Mouse (Mus musculus): ENCODE measurements around the gene Tvp23b. TPM values are rescaled to one million over a fixed set of nuclear protein-coding genes. Genes with fewer than 3 reads are reported as not detected.

Gene Tvp23b
- total RNA-seq, 2 experiments from 2014 or later, result 29.4 to 29.6 TPM

DNA sequence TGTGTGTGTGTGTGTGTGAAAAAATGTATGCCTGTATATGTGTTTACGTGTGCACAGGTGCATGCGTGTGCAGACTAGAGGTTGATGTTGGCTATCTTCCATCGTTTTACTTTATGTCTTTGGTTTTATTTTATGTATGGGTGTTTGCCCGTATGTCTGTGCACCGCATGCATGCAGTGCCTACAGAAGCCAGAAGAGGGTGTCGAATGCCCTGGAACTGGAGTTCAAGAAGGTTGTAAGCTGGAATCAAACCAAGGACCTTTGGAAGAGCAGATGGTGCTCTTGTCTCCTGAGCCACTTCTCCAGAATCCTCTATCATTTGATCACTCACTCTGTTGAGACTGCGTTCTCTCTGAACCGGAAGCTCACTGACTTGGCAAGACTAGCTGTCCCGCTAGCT lies 53.8 kb downstream of the Tvp23b start:
- DNase-seq (ENCODE audit: low spot score in 2 of 2), result no peak
- intact Hi-C loops (cut with DNase I), result no loop called here

DNA sequence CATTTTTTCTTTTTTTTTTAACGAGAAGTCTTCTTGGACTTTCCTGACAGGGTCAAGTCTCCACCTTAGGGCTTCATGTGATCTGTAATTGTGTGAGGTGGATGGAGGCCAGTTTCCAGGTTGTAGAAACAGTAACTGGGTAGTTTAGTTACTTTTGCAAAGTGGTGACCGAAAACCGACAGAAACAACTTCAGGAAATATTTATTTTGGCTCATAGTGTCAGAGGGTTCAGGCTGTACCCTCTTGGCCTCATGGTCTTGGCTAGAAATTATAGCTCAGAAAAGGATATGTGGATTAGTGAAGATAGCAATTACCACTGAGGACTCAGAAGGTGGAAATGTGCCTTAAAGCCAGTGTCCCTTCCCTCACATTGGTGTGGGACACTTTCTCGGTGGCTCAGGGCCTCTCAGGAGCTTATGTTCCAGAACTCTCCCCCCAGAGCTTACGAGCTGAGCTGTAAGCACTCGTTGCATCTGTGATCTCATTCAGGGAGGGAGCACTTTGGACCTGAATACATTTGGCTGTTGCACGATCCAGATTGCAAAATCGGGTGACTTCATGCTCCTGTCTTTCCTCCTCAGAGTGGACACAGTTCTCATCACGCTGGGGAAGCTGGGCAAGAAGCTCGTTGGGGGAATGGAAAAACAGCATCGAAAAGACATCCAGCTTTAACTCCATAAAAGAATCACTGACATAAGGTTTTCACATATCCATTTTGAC lies 55.7 kb downstream of the Tvp23b start:
- intact Hi-C loops (cut with DNase I), result no loop called here
- no peak for DNase-seq (ENCODE audit: low spot score in 2 of 2)

DNA sequence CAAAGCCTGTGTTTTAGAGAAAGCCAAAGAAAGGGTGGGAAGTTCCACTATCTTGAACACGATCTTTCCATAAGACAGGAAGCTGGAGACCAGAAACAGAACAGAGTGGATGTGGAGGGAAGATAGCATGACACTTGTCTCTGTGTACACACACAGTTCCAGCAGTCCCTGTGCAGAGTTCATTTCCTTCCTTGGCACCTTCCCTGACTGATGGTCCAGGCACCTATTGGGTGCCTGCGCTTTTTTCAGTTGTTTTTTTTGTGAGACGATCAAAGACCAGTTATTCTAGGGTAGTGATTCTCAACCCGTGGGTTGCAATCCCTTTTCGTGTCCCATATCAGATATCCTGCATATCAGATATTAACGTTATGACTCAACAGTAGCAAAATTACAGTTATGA lies 58.7 kb downstream of the Tvp23b start:
- intact Hi-C loops (cut with DNase I), result no loop called here
- DNase-seq (ENCODE audit: low spot score in 2 of 2), result no peak

DNA sequence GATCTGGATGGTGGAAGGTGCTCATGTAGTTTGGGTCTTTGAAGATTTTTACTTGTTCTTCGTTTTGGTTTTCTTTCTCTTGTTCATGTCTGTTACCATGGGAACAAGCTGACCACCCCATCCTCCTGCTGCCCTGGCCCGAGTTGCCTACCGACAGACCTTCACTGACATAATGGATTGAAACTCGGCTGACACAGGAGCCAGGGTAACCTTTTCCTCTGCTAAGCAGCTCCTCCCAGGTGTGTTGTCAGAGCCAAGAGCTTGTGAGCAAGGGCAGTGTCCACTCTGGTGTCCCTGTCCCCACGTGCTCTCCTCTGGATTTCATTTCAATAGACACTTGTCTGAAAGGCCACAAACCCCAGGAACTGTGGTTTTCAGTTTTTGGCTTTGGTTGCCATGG lies 59.7 kb downstream of the Tvp23b start:
- intact Hi-C loops (cut with DNase I), result no loop called here

DNA sequence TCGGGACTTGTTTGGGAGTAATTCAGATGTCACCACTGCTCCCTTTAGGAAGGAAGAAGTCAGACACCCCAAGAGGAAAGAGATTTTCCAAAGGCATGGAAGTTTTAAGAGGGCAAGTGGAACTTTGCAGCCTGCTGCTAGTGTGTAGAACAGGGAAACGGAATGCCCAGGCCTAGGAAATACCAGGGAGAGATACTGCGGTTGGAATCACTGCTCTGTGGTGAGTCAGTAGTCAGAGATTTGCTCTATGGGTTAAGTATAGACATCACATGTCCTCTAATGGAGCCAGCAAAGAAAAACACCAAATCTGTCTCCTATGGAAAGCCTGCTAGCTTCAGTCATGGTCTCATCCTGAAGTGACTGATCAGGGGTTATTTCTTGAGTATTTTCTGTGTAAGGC lies 60.9 kb downstream of the Tvp23b start:
- no peak for DNase-seq (ENCODE audit: low spot score in 2 of 2)
- intact Hi-C loops (cut with DNase I), result no loop called here

More for the DNA sequence above, 59.7 kb downstream of the Tvp23b start:
- no peak for DNase-seq (ENCODE audit: low spot score in 2 of 2)

DNA sequence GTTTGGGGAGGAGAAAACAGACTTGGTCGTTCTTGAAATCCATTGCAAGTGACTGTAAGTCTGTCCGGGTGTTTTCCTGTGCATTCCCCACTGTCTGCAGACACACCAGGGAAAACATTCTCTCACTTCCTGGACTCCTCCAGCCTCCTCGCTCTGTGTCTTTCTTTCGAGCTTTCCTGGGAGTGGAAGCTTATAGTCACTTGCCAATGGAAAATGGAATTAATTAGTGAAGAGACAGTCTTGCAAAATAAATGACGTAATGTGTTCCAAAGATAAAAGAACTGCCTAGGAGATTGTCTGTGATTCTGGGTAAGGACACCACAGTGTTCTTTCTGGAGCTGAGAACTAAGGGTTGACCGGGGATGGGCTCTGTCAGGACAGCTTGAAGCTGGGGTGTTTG lies 64.3 kb downstream of the Tvp23b start:
- no peak for DNase-seq (ENCODE audit: low spot score in 2 of 2)
- intact Hi-C loops (cut with DNase I), result no loop called here

GRCm38 (mm10) chr11:62945514-62945913 lies 66.3 kb downstream of the Tvp23b start:
- no peak for DNase-seq (ENCODE audit: low spot score in 2 of 2)
- intact Hi-C loops (cut with DNase I), result no loop called here

GRCm38 (mm10) chr11:62949548-62949947 lies 70.3 kb downstream of the Tvp23b start:
- no peak for DNase-seq (ENCODE audit: low spot score in 2 of 2)
- intact Hi-C loops (cut with DNase I), result no loop called here

DNA sequence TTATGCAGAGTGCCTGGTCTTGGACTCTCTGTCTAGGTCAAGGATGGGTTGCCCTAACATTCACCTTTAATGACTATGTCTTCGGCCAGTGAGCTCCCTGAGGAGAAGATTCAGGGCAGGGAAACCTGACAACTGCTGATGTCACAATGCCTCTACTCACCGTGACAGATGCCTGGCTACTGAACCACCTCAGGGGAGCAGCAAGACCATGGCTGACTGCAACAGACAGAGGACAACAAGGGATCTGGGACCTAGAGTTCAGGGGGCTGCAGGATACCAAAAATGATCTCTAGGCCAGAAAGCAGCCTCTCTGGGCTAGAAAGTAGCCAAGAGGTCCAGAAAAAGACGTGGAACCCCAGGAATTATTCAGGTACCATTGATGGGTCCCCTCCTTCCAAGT lies 71.8 kb downstream of the Tvp23b start, which contains the start of gene Cdrt4:
TSS of gene Cdrt4 (plus strand) at position 182 of the 400 bp plus-strand sequence.
- intact Hi-C loops (cut with DNase I), result no loop called here
- DNase-seq (ENCODE audit: low spot score in 2 of 2), result no peak

DNA sequence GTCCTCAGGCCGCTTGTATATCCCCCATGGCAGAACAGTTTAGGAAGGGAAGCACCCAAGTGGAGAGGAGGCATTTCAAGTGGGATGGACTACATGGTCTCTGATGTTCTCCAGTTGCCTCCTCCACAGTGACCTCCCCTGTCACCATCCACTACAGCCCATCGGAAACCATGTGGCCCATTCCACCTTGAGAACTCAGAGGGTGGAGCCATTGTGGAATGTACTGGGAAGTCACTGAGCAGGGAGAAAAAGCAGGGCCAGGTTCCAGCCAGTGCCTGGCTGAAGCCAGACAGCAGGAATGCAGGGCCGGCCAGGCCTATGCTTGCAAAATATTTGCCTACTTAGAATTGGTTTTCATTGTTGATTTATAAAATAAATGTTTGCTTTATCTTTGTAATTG lies 75.5 kb downstream of the Tvp23b start:
- no peak for DNase-seq (ENCODE audit: low spot score in 2 of 2)
- intact Hi-C loops (cut with DNase I), result no loop called here

- intact Hi-C loops (cut with DNase I), result no loop called here
These were observed 75.9 kb downstream of the Tvp23b start for GRCm38 (mm10) chr11:62955186-62955585.

GRCm38 (mm10) chr11:62955776-62956175 lies 76.5 kb downstream of the Tvp23b start:
- intact Hi-C loops (cut with DNase I), result no loop called here

More at GRCm38 (mm10) chr11:62955186-62955585, 75.9 kb downstream of the Tvp23b start:
- no peak for DNase-seq (ENCODE audit: low spot score in 2 of 2)

DNA sequence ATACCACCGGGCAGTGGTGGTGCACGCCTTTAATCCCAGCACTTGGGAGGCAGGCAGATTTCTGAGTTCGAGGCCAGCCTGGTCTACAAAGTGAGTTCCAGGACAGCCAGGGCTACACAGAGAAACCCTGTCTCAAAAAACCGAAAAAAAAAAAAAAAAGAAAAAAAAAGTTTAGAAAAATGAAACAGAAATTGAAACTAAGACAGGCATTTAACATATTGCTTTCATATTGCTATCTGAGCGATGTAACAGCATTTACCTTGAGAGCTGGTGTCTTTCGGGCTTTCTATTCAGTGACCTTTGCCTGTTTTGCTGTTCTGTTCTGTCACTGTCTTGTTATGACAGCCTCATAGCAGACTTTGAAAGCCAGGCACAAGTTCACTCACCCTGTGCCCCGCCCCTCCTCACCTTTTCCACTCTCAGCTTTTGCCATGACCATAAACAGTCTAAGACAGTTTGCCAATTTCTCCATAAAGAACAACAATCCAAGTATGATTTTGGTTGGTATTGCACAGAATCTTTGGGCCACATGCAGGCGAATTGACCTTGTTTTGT lies 78.4 kb downstream of the Tvp23b start:
- no peak for DNase-seq (ENCODE audit: low spot score in 2 of 2)
- intact Hi-C loops (cut with DNase I), result no loop called here

More at GRCm38 (mm10) chr11:62955776-62956175, 76.5 kb downstream of the Tvp23b start:
- DNase-seq (ENCODE audit: low spot score in 2 of 2), result no peak

- no peak for DNase-seq (ENCODE audit: low spot score in 2 of 2)
- intact Hi-C loops (cut with DNase I), result no loop called here
These were observed 84.0 kb downstream of the Tvp23b start for GRCm38 (mm10) chr11:62963292-62963691.

DNA sequence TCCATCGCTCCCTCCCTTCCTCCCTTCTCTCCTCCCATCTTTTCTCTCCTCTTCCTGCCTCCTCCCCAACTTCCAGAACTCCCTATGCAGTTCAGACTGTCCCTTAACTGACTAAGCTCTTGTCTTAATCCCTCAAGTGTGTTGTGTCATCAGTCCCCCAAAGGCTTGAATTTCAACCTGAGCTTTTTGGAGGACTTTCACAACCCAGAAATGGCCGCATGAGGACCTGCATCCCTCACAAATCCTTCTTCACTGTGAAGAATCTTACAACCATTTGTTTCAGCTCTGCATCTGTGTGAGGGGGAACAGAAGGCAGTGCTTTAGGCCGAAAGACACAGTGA lies 87.1 kb downstream of the Tvp23b start:
- no peak for DNase-seq (ENCODE audit: low spot score in 2 of 2)
- intact Hi-C loops (cut with DNase I), result no loop called here

Other genes with a start within 250 kb of the Tvp23b start
- gene Lrrc75a, start 230.9 kb upstream of the Tvp23b start, total RNA-seq (2021), result 10 to 100 TPM; 18.7 to 21.8 TPM
- 10 to 100 TPM; 20.2 to 27.0 TPM for gene Mmgt2, start 230.8 kb upstream of the Tvp23b start, total RNA-seq (2021)
- 10 to 100 TPM; 14.0 to 19.1 TPM for gene Zfp287, start 147.6 kb upstream of the Tvp23b start, total RNA-seq (2021)
- gene Gm10428, start 126.4 kb upstream of the Tvp23b start, total RNA-seq (2021), result not detected
- 10 to 100 TPM; 19.8 to 27.2 TPM for gene Zfp286, start 90.0 kb upstream of the Tvp23b start, total RNA-seq (2021)
- gene Trim16, start 59.2 kb upstream of the Tvp23b start, total RNA-seq (2021), result 1 to 10 TPM; 2.3 to 2.4 TPM
- gene Fbxw10, start 32.4 kb upstream of the Tvp23b start, total RNA-seq (2021), result under 1 TPM; 0.39 to 0.74 TPM
- gene Cdrt4, start 71.7 kb downstream of the Tvp23b start, total RNA-seq (2021), result not detected
- not detected for gene Tekt3, start 182.2 kb downstream of the Tvp23b start, total RNA-seq (2021)
- gene Pmp22, start 249.5 kb downstream of the Tvp23b start, total RNA-seq (2021), result 10 to 100 TPM; 22.4 to 28.4 TPM